Mouse (Mus musculus) kidney, postnatal 0 days (tissue): ENCODE measurements at regions not wholly inside any gene's neighbourhood (a gene's known extent, or its start where the extent isn't known, plus 50 kb on each side); places are given as distances from the start of the nearest gene placed in this dataset.

Experiments used
- ATAC-seq: fragments of 200-750 bp; cut with Nextera tagmentation; replicated peaks from 2 replicates; pipeline ENCODE4 v1.8.0; 2017; ENCODE audit warnings: low read depth, moderate number of reproducible peaks, moderate TSS enrichment, moderate library complexity; ENCODE audit not compliant: low FRiP score
- DNase-seq: peaks from one replicate; pipeline ENCODE4 v3.0.0-alpha.2; 2016; ENCODE audit warnings: low spot score
- H3K27ac ChIP-seq: fragments of 300-500 bp; sonication (generic); 2 replicates; pipeline ENCODE4 v1.5.1; 2014; ENCODE audit warnings: mild to moderate bottlenecking
- H3K27me3 ChIP-seq: fragments of 300-500 bp; sonication (generic); 2 replicates; pipeline ENCODE4 v1.6.1; 2014; ENCODE audit warnings: low read length, mixed read lengths; ENCODE audit not compliant: insufficient read depth
- H3K36me3 ChIP-seq: fragments of 300-500 bp; sonication (generic); 2 replicates; pipeline ENCODE4 v1.6.1; 2014; ENCODE audit warnings: low read length, mixed read lengths; ENCODE audit not compliant: insufficient read depth
- H3K4me1 ChIP-seq: fragments of 300-500 bp; sonication (generic); replicated peaks from 2 replicates; pipeline ENCODE4 v1.6.1; 2014; ENCODE audit warnings: antibody characterized with exemption, low read length, mixed read lengths; ENCODE audit not compliant: insufficient read depth
- H3K4me2 ChIP-seq: fragments of 300-500 bp; sonication (generic); 2 replicates; pipeline ENCODE4 v1.6.1; 2014; ENCODE audit warnings: mild to moderate bottlenecking, low read length, moderate library complexity, mixed read lengths
- H3K4me3 ChIP-seq: fragments of 300-500 bp; sonication (generic); replicated peaks from 2 replicates; pipeline ENCODE4 v1.5.1; 2014; ENCODE audit warnings: low read depth, low read length
- H3K9ac ChIP-seq: fragments of 300-500 bp; sonication (generic); 2 replicates; pipeline ENCODE4 v1.6.1; 2014; ENCODE audit warnings: low read depth, low read length
- H3K9me3 ChIP-seq: fragments of 300-500 bp; sonication (generic); replicated peaks from 2 replicates; pipeline ENCODE4 v1.6.1; 2016; ENCODE audit warnings: low read length, inconsistent platforms, mixed read lengths
- CTCF ChIP-seq: IDR thresholded peaks from 2 replicates; pipeline ENCODE4 v1.5.1; 2016; ENCODE audit warnings: antibody characterized with exemption, low read depth, mild to moderate bottlenecking, moderate library complexity
- WGBS: fragments of 180-500 bp; shearing (Covaris S2); extraction: QIAGEN DNeasy Blood & Tissue Kit; methylation state at CpG from one replicate; pipeline ENCODE4 v1.1.7; 2014; 5-methylcytosine and 5-hydroxymethylcytosine counted together

DNA sequence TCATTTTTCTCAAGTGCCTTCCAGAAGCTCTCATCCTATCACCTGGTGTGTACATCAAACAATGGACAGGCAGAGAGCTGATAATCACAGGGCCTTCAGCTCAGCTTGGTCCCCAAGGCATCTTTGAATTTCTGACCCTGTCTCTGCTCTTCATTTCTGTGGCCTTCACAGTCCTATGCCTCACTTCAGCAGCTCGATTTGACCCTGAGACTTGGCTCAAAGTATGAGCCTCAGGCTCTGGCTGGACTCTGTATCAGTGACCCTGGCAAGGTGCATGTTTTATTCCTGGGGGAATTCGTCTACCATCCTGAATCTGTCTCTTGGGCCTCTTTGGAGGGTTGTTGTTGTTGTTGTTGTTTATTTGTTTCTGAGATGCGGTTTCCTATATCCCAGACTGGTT lies 60.6 kb upstream of the Gm10260 start:
- H3K4me3 ChIP-seq, result no peak overlapping the region
- DNase-seq (no peak), ATAC-seq (no peak)
- H3K4me2 ChIP-seq, result no peak overlapping the region
- H3K9me3 ChIP-seq, result no peaks in the 10 kb centered on the region
- no peak overlapping the region for H3K27ac ChIP-seq
- H3K36me3 ChIP-seq, result no peaks in the 10 kb centered on the region
- 89% methylated on average over 3 of the region's 3 CpGs for WGBS
- peaks cover 10% of the 10 kb centered on the region; the same call in 1 of the 2 replicates for H3K4me1 ChIP-seq
- no peaks in the 10 kb centered on the region for H3K27me3 ChIP-seq
- no peak overlapping the region for H3K9ac ChIP-seq
- TF ChIP-seq CTCF, result no peak

DNA sequence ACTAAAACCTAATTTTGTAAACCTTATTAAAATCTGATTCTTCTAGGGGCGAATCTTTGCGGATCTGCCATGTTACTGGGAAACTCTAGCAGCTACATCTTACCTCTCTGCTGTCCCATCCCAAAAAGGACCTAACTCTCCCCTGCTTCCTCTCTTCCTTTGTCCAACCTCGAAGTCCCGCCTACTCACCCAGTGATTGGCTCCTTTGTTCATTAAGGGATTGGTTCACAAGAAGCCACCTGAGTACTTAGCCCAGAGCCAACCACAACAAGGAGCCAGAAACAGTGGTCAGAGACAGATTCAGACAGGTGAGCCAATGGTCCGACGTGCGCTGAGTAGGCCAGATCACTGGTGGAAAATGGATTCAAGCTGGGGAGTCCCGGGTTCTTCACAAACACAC lies 60.0 kb upstream of the Gm10260 start:
- Histone ChIP-seq H3K4me1 (peaks cover 8% of the 10 kb centered on the region; the same call in 1 of the 2 replicates), H3K27me3 (no peaks in the 10 kb centered on the region), H3K36me3 (no peaks in the 10 kb centered on the region), H3K4me3 (no peak overlapping the region), H3K27ac (no peak overlapping the region), H3K9me3 (no peaks in the 10 kb centered on the region), H3K4me2 (no peak overlapping the region), H3K9ac (no peak overlapping the region)
- no peak for ATAC-seq
- no peak for DNase-seq
- no peak for TF ChIP-seq CTCF
- WGBS, result 91% methylated on average over 8 of the region's 8 CpGs

DNA sequence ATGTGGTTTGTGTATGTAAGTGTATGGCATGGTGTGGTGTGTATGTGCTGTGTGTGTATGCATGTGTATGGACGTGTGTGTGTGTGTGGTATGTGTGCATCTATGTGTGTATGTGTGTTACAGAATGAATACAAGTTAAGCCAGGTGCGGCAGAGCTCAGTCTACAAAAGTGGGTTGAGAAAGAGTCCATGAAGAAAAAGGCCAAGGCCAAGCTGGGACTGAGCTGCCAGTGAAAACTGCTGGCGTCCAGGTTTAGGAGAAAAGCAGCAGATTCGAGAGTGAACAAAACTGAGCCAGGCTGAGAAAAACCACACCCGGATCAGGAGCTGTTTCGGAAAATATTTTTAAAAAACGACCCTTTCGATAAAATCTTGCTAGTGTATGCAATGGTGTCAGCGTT lies 58.6 kb upstream of the Gm10260 start:
- H3K36me3 ChIP-seq, result no peaks in the 10 kb centered on the region
- ATAC-seq (no peak), DNase-seq (no peak)
- no peaks in the 10 kb centered on the region for H3K9me3 ChIP-seq
- no peak overlapping the region for H3K9ac ChIP-seq
- peaks cover 2% of the 10 kb centered on the region; the same call in 1 of the 2 replicates for H3K4me1 ChIP-seq
- no peak for TF ChIP-seq CTCF
- H3K4me3 ChIP-seq, result no peak overlapping the region
- H3K4me2 ChIP-seq, result no peak overlapping the region
- 90% methylated on average over 9 of the region's 9 CpGs for WGBS
- no peak overlapping the region for H3K27ac ChIP-seq
- no peaks in the 10 kb centered on the region for H3K27me3 ChIP-seq

DNA sequence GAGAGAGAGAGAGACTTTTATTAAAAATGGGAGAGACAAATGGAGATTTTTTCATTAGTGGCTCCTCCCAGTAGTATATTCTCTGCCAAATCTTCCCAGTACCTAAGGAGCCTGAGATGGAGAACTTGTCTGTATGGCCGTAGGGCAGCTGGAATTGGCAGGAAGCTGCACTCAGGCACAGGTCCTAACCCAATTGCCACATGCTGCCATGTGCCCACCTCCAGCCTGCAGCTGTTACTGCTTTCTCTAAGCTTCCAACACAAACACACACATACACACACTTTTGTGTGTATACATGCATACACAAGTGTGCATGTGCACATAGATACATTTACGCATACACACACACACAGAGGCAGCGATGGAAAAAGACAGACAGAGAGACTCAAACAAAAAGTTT lies 56.5 kb upstream of the Gm10260 start:
- Histone ChIP-seq H3K4me1 (no peaks in the 10 kb centered on the region), H3K9me3 (no peaks in the 10 kb centered on the region), H3K4me2 (no peak overlapping the region), H3K4me3 (no peak overlapping the region), H3K27ac (no peak overlapping the region), H3K27me3 (no peaks in the 10 kb centered on the region), H3K9ac (no peak overlapping the region), H3K36me3 (no peaks in the 10 kb centered on the region)
- WGBS, result 94% methylated on average over 3 of the region's 3 CpGs
- no peak for TF ChIP-seq CTCF
- DNase-seq (no peak), ATAC-seq (no peak)
